Mouse (Mus musculus) kidney, adult 18-20 months (tissue): ENCODE data around the gene Ppfibp2.

ENCODE experiments used
- DNase-seq: peaks from one replicate; pipeline ENCODE4 v3.0.0; 2021

Gene Ppfibp2

GRCm38 (mm10) chr7:107664063-107665056 lies 69.4 kb downstream of the Ppfibp2 start:
- peak; percentile 47 for DNase-seq

GRCm38 (mm10) chr7:107665221-107665585 lies 70.2 kb downstream of the Ppfibp2 start:
- DNase-seq = peak; percentile 18

GRCm38 (mm10) chr7:107665586-107666261 lies 70.7 kb downstream of the Ppfibp2 start:
- DNase-seq = peak; percentile 32

- DNase-seq = no peak
Observed at GRCm38 (mm10) chr7:107666262-107666902, 71.4 kb downstream of the Ppfibp2 start.

GRCm38 (mm10) chr7:107668514-107668913 lies 73.5 kb downstream of the Ppfibp2 start:
- no peak for DNase-seq

GRCm38 (mm10) chr7:107675224-107675623 lies 80.2 kb downstream of the Ppfibp2 start:
- no peak for DNase-seq

GRCm38 (mm10) chr7:107680151-107680852 lies 85.3 kb downstream of the Ppfibp2 start:
- DNase-seq = no peak

GRCm38 (mm10) chr7:107681306-107681705 lies 86.3 kb downstream of the Ppfibp2 start:
- DNase-seq = no peak

- no peak for DNase-seq
Observed at GRCm38 (mm10) chr7:107683162-107683561, 88.2 kb downstream of the Ppfibp2 start.

- no peak for DNase-seq
Observed at GRCm38 (mm10) chr7:107683622-107684021, 88.6 kb downstream of the Ppfibp2 start.

- DNase-seq = no peak
Observed at GRCm38 (mm10) chr7:107685238-107685954, 90.4 kb downstream of the Ppfibp2 start.

GRCm38 (mm10) chr7:107685955-107686285 lies 90.9 kb downstream of the Ppfibp2 start:
- no peak for DNase-seq

GRCm38 (mm10) chr7:107687412-107687811 lies 92.4 kb downstream of the Ppfibp2 start:
- no peak for DNase-seq

- DNase-seq = no peak
Observed at GRCm38 (mm10) chr7:107688040-107688439, 93.0 kb downstream of the Ppfibp2 start.

- no peak for DNase-seq
Observed at GRCm38 (mm10) chr7:107690426-107691221, 95.6 kb downstream of the Ppfibp2 start.

GRCm38 (mm10) chr7:107691493-107691892 lies 96.5 kb downstream of the Ppfibp2 start:
- no peak for DNase-seq

- DNase-seq = no peak
Observed at GRCm38 (mm10) chr7:107694254-107694947, 99.4 kb downstream of the Ppfibp2 start.

- no peak for DNase-seq
Observed at GRCm38 (mm10) chr7:107697066-107697465, 102.1 kb downstream of the Ppfibp2 start.

- DNase-seq = no peak
Observed at GRCm38 (mm10) chr7:107699926-107700325, 104.9 kb downstream of the Ppfibp2 start.

- DNase-seq = no peak
Observed at GRCm38 (mm10) chr7:107700646-107701045, 105.6 kb downstream of the Ppfibp2 start.
